Mouse (Mus musculus) intestine, embryonic 14.5 days (tissue): ENCODE measurements around the gene Lhpp. TPM values are rescaled to one million over a fixed set of nuclear protein-coding genes. Genes with fewer than 3 reads are reported as not detected.
A peak's percentile ranks its signal among the peaks of the same experiment; 100 is the strongest.

Experiments
- ATAC-seq: fragments of 200-750 bp; cut with Nextera tagmentation; replicated peaks from 2 replicates; pipeline ENCODE4 v1.8.0; 2017; ENCODE audit warnings: low read depth, moderate number of reproducible peaks, moderate TSS enrichment, moderate library complexity; ENCODE audit not compliant: low FRiP score, low TSS enrichment
- DNase-seq: peaks from one replicate; pipeline ENCODE4 v3.0.0-alpha.2; 2018; ENCODE audit warnings: low spot score
- H3K27ac ChIP-seq: fragments of 300-500 bp; sonication (generic); 2 replicates; pipeline ENCODE4 v1.5.1; 2014; ENCODE audit warnings: low read depth, mild to moderate bottlenecking, control low read depth
- H3K27me3 ChIP-seq: fragments of 300-500 bp; sonication (generic); replicated peaks from 2 replicates; pipeline ENCODE4 v1.6.1; 2014; ENCODE audit warnings: low read length, control low read depth; ENCODE audit not compliant: control insufficient read depth, insufficient read depth
- H3K36me3 ChIP-seq: fragments of 300-500 bp; sonication (generic); 2 replicates; pipeline ENCODE4 v1.6.1; 2014; ENCODE audit warnings: low read length, control low read depth; ENCODE audit not compliant: control insufficient read depth, insufficient read depth
- H3K4me1 ChIP-seq: fragments of 300-500 bp; sonication (generic); replicated peaks from 2 replicates; pipeline ENCODE4 v1.6.1; 2014; ENCODE audit warnings: low read length, control low read depth, mixed read lengths; ENCODE audit not compliant: control insufficient read depth, insufficient read depth
- H3K4me2 ChIP-seq: fragments of 300-500 bp; sonication (generic); 2 replicates; pipeline ENCODE4 v1.6.1; 2014; ENCODE audit warnings: low read length
- H3K4me3 ChIP-seq: fragments of 300-500 bp; sonication (generic); 2 replicates; pipeline ENCODE4 v1.5.1; 2014; ENCODE audit warnings: low read depth, low read length, control low read depth, mixed read lengths
- H3K9ac ChIP-seq: fragments of 300-500 bp; sonication (generic); 2 replicates; pipeline ENCODE4 v1.6.1; 2014; ENCODE audit warnings: mild to moderate bottlenecking, low read length
- H3K9me3 ChIP-seq: fragments of 300-500 bp; sonication (generic); 2 replicates; pipeline ENCODE4 v1.6.1; 2016; ENCODE audit warnings: low read length, control low read depth; ENCODE audit not compliant: control insufficient read depth
- WGBS: fragments of 180-500 bp; shearing (Covaris S2); extraction: QIAGEN DNeasy Blood & Tissue Kit; methylation state at CpG from one replicate; pipeline ENCODE4 v1.1.7; 2014; 5-methylcytosine and 5-hydroxymethylcytosine counted together
- polyA plus RNA-seq: library from polyadenylated mRNA; unstranded; fragments of >200 nt; fragmentation: Nextera tagmentation; extraction: Ambion mirVana; gene quantifications from 2 replicates; pipeline ENCODE4 v1.2.1, GENCODE M21; 2014

Lhpp gene
- polyA plus RNA-seq, 1 experiment from 2014 or later, result 39.8 TPM

DNA sequence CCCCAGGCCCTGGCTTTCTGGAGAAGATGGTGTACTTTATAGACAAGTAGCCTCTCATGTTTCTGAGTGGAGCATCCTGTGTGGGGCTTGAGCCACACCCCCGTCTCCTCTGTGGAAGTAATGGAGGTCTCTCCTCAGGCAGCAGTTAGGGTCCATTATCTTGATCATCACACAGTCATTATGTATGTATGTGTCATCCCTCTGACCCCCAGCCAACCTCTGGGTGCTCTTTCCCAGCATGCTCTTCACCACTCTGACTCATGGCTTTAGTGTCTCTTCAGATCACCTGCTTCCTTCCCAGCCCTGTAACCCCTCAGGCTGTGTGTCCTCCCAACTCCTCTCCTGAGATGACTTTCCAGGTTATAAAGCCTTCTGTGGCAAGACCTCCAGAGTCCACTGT, 31.2 kb downstream of the Lhpp start:
- Histone ChIP-seq H3K4me1 (peaks cover 2% of the 10 kb centered on the region; the same call in 1 of the 2 replicates), H3K4me2 (no peak overlapping the region), H3K4me3 (no peak overlapping the region), H3K36me3 (no peaks in the 10 kb centered on the region), H3K27ac (no peak overlapping the region), H3K9me3 (no peaks in the 10 kb centered on the region), H3K9ac (no peak overlapping the region), H3K27me3 (no peaks in the 10 kb centered on the region)
- ATAC-seq (no peak), DNase-seq (no peak)
- 89% methylated on average over 1 of the region's 1 CpGs for WGBS

DNA sequence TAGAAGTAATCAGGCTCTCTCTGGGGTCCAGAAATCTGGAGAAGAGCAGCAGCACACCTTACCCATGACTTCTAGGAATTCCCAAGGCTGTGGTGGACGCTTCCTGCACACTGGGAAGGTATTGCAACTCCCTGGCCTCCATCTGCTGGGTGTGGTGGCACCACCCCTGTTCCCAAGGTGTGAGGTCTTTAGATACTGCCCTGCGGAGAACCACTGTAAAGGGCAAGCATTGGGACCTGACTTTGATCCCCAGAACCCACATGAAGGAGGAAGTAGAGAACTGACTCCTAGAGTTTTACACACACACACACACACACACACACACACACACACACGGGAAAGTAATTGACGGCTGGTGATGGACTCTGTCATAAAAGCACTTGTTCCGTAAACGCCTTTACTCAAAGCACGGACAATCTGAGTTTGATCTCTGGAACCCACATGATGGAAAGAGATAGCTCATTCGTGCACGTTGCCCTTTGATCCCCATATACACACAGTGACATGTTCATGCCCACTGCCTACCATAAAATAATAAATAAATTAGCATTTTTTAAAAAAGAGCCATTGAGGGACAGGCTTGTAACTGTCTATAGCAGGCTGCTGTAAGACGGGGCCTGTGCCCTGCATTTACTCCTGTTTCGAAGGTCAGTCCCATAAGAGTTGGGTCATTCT, 34.3 kb downstream of the Lhpp start:
- Histone ChIP-seq H3K27ac (no peak overlapping the region), H3K4me1 (peaks cover 2% of the 10 kb centered on the region; the same call in 1 of the 2 replicates), H3K4me2 (no peak overlapping the region), H3K9me3 (no peaks in the 10 kb centered on the region), H3K27me3 (no peaks in the 10 kb centered on the region), H3K9ac (no peak overlapping the region), H3K4me3 (no peak overlapping the region), H3K36me3 (no peaks in the 10 kb centered on the region)
- peak; percentile 70 for ATAC-seq
- DNase-seq, result no peak
- WGBS, result 67% methylated on average over 11 of the region's 11 CpGs

DNA sequence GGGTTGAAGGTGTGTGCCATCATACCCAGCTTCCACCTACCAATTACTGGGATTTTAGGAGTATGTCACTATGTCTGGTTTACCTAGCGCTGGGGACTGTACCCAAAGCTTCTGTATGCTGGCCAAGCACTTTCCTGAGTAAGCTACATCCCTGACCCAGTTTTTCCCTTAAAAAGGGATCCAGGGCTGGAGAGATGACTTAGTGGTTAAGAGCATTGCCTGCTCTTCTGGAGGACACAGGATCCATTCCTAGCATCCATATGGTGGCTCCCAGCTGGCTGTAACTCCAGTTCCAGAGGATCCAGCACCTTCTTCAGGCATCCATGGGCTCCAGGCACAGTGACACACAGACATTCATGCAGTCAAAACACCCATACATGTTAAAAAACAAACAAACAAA, 36.1 kb downstream of the Lhpp start:
- no peaks in the 10 kb centered on the region for H3K9me3 ChIP-seq
- no peak overlapping the region for H3K27ac ChIP-seq
- no peak overlapping the region for H3K9ac ChIP-seq
- H3K4me1 ChIP-seq, result no peaks in the 10 kb centered on the region; the same call in 1 of the 2 replicates
- H3K4me2 ChIP-seq, result no peak overlapping the region
- 89% methylated on average over 1 of the region's 1 CpGs for WGBS
- no peaks in the 10 kb centered on the region for H3K36me3 ChIP-seq
- no peaks in the 10 kb centered on the region for H3K27me3 ChIP-seq
- no peak for DNase-seq
- no peak overlapping the region for H3K4me3 ChIP-seq
- no peak for ATAC-seq

DNA sequence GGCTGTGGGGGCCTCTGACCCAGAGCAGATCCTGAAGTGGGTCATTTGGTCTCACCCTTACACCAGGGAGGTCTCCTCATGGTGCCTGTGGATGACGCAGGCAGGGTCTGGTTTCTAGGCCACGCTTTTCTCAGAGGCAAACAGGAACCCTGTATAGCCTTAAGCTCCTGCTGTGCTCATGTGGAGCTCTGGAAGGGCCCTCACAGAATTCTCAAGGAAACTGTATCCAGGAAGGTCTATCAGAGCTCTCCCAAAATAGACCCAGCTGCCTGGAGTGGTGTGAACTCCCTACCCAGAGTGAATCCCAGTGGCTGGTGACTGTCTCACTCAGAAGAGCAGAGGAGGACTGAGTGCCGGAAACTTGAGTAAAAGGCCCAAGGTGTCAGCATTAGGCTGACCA, 44.0 kb downstream of the Lhpp start:
- no peak overlapping the region for H3K27ac ChIP-seq
- no peak overlapping the region for H3K4me2 ChIP-seq
- ATAC-seq (no peak), DNase-seq (no peak)
- H3K27me3 ChIP-seq, result no peaks in the 10 kb centered on the region
- H3K4me1 ChIP-seq, result peaks cover 28% of the 10 kb centered on the region
- no peaks in the 10 kb centered on the region for H3K9me3 ChIP-seq
- WGBS, result 89% methylated on average over 3 of the region's 3 CpGs
- no peak overlapping the region for H3K9ac ChIP-seq
- no peaks in the 10 kb centered on the region for H3K36me3 ChIP-seq
- H3K4me3 ChIP-seq, result no peak overlapping the region

DNA sequence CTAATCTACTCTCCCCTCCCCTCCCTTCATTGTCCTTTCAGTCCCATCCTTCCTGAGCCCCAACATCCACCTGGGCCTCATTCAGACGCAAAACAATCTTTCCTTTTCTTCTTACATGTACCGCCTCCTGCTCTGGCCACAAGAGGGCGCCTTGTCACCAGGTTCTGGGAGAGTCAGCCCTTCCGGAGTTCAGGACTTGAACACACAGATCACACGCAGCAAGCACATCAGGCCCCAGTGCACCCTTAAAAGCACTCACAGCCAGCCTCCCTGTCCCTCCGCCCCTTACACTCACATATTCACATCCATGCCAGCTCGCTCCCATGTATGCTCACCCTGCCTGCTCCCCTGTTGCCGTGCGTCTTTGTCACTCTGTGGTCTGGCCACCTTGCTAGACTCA, 45.6 kb downstream of the Lhpp start:
- H3K4me2 ChIP-seq, result no peak overlapping the region; the same call in 1 of the 2 replicates
- peak overlapping the region; percentile 69 for H3K27ac ChIP-seq

DNA sequence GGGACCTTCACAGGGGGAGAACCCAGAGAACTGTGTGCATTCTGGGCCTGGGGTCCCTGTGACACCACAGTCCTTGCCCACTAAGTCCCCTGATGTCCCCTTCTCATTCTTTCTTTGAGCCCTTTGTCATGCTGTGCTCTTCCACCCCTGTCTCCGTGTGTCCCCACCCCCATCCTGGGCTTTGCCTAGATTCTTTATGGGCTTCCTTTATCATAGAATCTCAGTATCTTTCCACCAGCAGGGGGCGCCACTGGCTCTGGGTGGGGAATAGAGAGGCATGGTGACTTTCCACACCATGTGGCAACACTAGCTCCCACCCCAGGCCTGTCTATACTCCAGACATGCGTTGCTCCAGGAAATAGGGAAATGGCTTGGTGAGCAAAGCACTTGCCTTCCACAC, 46.1 kb downstream of the Lhpp start:
- ATAC-seq (peak; percentile 53), DNase-seq (peak; percentile 96)
- Histone ChIP-seq H3K36me3 (no peaks in the 10 kb centered on the region), H3K4me2 (no peak overlapping the region; the same call in 1 of the 2 replicates), H3K9ac (no peak overlapping the region), H3K27ac (peak overlapping the region; percentile 69), H3K4me1 (peaks cover 49% of the 10 kb centered on the region), H3K4me3 (no peak overlapping the region), H3K9me3 (no peaks in the 10 kb centered on the region), H3K27me3 (no peaks in the 10 kb centered on the region)
- WGBS, result 7% methylated on average over 3 of the region's 3 CpGs

More for the DNA sequence above, 45.6 kb downstream of the Lhpp start:
- Histone ChIP-seq H3K9ac (no peak overlapping the region), H3K4me3 (no peak overlapping the region), H3K4me1 (peaks cover 44% of the 10 kb centered on the region), H3K27me3 (no peaks in the 10 kb centered on the region), H3K36me3 (no peaks in the 10 kb centered on the region), H3K9me3 (no peaks in the 10 kb centered on the region)
- ATAC-seq, result peak; percentile 67
- 21% methylated on average over 9 of the region's 9 CpGs for WGBS
- peak; percentile 94 for DNase-seq

DNA sequence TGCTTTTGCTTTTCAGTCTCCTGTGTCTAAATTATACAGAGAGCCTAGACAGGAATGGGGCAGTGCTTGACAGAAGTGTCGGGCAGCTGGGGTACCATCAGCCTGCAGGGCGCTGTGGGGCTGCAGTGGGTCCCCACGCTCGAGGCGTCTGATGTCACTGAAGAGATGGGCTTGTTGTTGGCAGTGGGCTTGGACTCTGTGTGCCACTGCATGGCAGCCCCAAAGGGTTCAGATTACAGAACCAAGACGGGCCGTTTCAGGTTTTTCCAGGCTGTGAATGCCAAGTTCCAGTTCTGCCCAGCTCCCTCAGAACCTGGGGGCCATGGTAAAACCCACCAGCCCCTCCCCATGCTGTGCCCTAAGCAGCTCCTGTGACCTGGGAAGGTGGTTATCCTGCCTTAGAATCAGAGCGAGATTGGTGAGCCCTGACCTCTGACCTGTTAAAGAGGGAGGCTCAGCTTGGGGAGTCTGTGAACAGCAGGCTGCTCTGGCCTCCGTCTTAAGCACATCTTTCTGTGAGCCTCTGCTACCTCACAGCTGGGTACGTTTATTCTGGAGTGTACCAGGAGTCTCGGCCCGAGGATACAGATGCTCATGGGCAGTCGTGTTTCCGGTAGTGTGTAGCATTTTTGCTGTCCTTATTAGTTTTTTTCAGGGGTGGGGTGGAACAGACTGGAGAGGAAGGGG, 47.1 kb downstream of the Lhpp start:
- Histone ChIP-seq H3K4me3 (no peak overlapping the region), H3K27ac (peak overlapping the region; percentile 78; the same call in 1 of the 2 replicates), H3K4me2 (peak overlapping the region; percentile 31), H3K36me3 (no peaks in the 10 kb centered on the region), H3K9me3 (no peaks in the 10 kb centered on the region), H3K9ac (no peak overlapping the region), H3K27me3 (no peaks in the 10 kb centered on the region), H3K4me1 (peaks cover 50% of the 10 kb centered on the region)
- no peak for DNase-seq
- ATAC-seq, result no peak; the same call in 1 of the 2 replicates
- WGBS, result 46% methylated on average over 14 of the region's 14 CpGs

DNA sequence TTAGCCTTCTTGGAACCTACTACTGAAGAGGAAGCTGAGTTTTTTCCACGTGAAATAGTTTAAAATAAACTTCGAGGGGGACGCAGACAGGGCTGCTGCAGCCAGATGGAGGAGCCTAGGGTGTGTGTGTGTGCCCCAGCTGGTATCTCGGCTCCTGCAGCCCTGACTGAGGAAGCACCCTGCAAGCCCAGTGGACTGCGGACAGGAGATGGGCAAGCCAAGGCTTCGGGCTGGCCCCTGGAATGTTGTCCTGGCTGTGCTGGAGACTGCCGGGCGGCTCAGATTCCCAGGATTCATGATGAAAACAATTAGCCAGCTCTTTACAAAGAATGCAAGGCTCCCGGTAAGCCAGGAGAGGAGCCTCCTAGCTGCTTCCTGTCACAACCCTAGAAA, 47.6 kb downstream of the Lhpp start:
- Histone ChIP-seq H3K4me3 (no peak overlapping the region), H3K9me3 (no peaks in the 10 kb centered on the region), H3K4me1 (peaks cover 50% of the 10 kb centered on the region), H3K9ac (peak overlapping the region; percentile 33; the same call in 1 of the 2 replicates), H3K27me3 (no peaks in the 10 kb centered on the region), H3K27ac (peak overlapping the region; percentile 78), H3K4me2 (peak overlapping the region; percentile 31), H3K36me3 (no peaks in the 10 kb centered on the region)
- DNase-seq (no peak), ATAC-seq (no peak)
- 14% methylated on average over 9 of the region's 9 CpGs for WGBS
